Mouse (Mus musculus) kidney, postnatal 0 days (tissue): ENCODE results near the gene Atpif1. TPM values are rescaled to one million over a fixed set of nuclear protein-coding genes. Genes with fewer than 3 reads are reported as not detected.
"Not testable (repeated sequence)": the region's sequence is repeated elsewhere in the genome, so short reads cannot be mapped to it uniquely, and the experiment has no call there.

Source experiments
- ATAC-seq: fragments of 200-750 bp; cut with Nextera tagmentation; replicated peaks from 2 replicates; pipeline ENCODE4 v1.8.0; 2017; ENCODE audit warnings: low read depth, moderate number of reproducible peaks, moderate TSS enrichment, moderate library complexity; ENCODE audit not compliant: low FRiP score
- DNase-seq: peaks from one replicate; pipeline ENCODE4 v3.0.0-alpha.2; 2016; ENCODE audit warnings: low spot score
- H3K27ac ChIP-seq: fragments of 300-500 bp; sonication (generic); 2 replicates; pipeline ENCODE4 v1.5.1; 2014; ENCODE audit warnings: mild to moderate bottlenecking
- H3K27me3 ChIP-seq: fragments of 300-500 bp; sonication (generic); 2 replicates; pipeline ENCODE4 v1.6.1; 2014; ENCODE audit warnings: low read length, mixed read lengths; ENCODE audit not compliant: insufficient read depth
- H3K36me3 ChIP-seq: fragments of 300-500 bp; sonication (generic); 2 replicates; pipeline ENCODE4 v1.6.1; 2014; ENCODE audit warnings: low read length, mixed read lengths; ENCODE audit not compliant: insufficient read depth
- H3K4me1 ChIP-seq: fragments of 300-500 bp; sonication (generic); replicated peaks from 2 replicates; pipeline ENCODE4 v1.6.1; 2014; ENCODE audit warnings: antibody characterized with exemption, low read length, mixed read lengths; ENCODE audit not compliant: insufficient read depth
- H3K4me2 ChIP-seq: fragments of 300-500 bp; sonication (generic); 2 replicates; pipeline ENCODE4 v1.6.1; 2014; ENCODE audit warnings: mild to moderate bottlenecking, low read length, moderate library complexity, mixed read lengths
- H3K4me3 ChIP-seq: fragments of 300-500 bp; sonication (generic); replicated peaks from 2 replicates; pipeline ENCODE4 v1.5.1; 2014; ENCODE audit warnings: low read depth, low read length
- H3K9ac ChIP-seq: fragments of 300-500 bp; sonication (generic); 2 replicates; pipeline ENCODE4 v1.6.1; 2014; ENCODE audit warnings: low read depth, low read length
- H3K9me3 ChIP-seq: fragments of 300-500 bp; sonication (generic); replicated peaks from 2 replicates; pipeline ENCODE4 v1.6.1; 2016; ENCODE audit warnings: low read length, inconsistent platforms, mixed read lengths
- CTCF ChIP-seq: IDR thresholded peaks from 2 replicates; pipeline ENCODE4 v1.5.1; 2016; ENCODE audit warnings: antibody characterized with exemption, low read depth, mild to moderate bottlenecking, moderate library complexity
- WGBS: fragments of 180-500 bp; shearing (Covaris S2); extraction: QIAGEN DNeasy Blood & Tissue Kit; methylation state at CpG from one replicate; pipeline ENCODE4 v1.1.7; 2014; 5-methylcytosine and 5-hydroxymethylcytosine counted together
- polyA plus RNA-seq: library from polyadenylated mRNA; unstranded; fragments of >200 nt; fragmentation: Nextera tagmentation; extraction: Ambion mirVana; gene quantifications from 2 replicates; pipeline ENCODE4 v1.2.1, GENCODE M21; 2015

The Atpif1 gene
- polyA plus RNA-seq, 1 experiment from 2014 or later = 1,801 TPM

DNA sequence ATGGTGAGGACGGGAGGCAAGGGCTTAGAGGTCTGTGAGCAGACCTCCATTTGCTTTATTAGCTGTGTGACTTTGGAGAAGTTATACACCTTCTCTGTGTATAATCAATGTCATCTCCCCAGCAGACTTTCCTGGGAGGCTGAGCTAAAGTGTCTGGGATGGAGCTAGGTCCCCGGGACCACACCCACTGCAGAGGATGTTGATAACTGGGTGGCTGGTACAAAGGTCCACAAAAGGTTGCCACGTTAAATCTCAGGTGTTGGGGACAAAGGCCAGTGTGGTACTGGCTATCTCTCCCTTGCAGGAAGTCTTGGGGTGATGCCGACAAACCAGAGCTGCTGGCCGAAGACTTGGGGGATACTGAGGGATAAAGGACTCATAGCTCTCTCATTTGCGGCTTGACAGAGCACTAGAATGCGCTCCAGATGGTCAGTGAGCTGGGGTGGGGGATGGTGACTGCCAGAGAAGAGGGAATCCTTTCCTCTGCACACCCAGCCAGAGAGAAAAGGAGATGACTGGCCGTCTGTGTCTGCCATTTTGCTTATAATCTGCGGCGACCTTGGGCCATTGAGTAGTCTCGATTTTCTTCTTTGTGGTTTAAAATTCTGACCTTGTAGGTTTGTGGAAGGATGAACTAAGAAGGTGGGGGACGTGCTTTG is 31.8 kb upstream of the Atpif1 start:
- 72% methylated on average over 12 of the region's 12 CpGs for WGBS

GRCm38 (mm10) chr4:132563965-132564364 is 30.5 kb upstream of the Atpif1 start, which contains the start of gene Ptafr:
Gene Ptafr, plus strand, starts transcription at chr4:132564067.
- H3K36me3 ChIP-seq = no peaks in the 10 kb centered on the region
- no peak within 1 kb of the TSS for H3K27ac ChIP-seq
- no peaks in the 10 kb centered on the region for H3K9me3 ChIP-seq
- H3K4me3 ChIP-seq = no peak within 1 kb of the TSS
- DNase-seq (no peak), ATAC-seq (no peak)
- TF ChIP-seq CTCF = no peak
- no peaks in the 10 kb centered on the region for H3K4me1 ChIP-seq
- no peak within 1 kb of the TSS for H3K4me2 ChIP-seq
- WGBS = 26% methylated on average over 4 of the region's 4 CpGs
- H3K27me3 ChIP-seq = no peaks in the 10 kb centered on the region
- H3K9ac ChIP-seq = no peak within 1 kb of the TSS

More for the DNA sequence above, 31.8 kb upstream of the Atpif1 start:
- Histone ChIP-seq H3K4me2 (no peak overlapping the region), H3K27ac (no peak overlapping the region), H3K9ac (no peak overlapping the region), H3K4me1 (no peaks in the 10 kb centered on the region), H3K36me3 (no peaks in the 10 kb centered on the region), H3K9me3 (no peaks in the 10 kb centered on the region), H3K4me3 (no peak overlapping the region), H3K27me3 (no peaks in the 10 kb centered on the region)
- TF ChIP-seq CTCF = no peak
- ATAC-seq = no peak
- DNase-seq = no peak

- H3K4me3 ChIP-seq = no peak overlapping the region
- no peaks in the 10 kb centered on the region for H3K36me3 ChIP-seq
Measured at GRCm38 (mm10) chr4:132563261-132563660, 29.8 kb upstream of the Atpif1 start.

GRCm38 (mm10) chr4:132555550-132555949 is 22.1 kb upstream of the Atpif1 start:
- H3K9ac ChIP-seq, DNase-seq, H3K9me3 ChIP-seq, H3K27me3 ChIP-seq, H3K4me1 ChIP-seq, H3K4me2 ChIP-seq, ATAC-seq, H3K27ac ChIP-seq, H3K4me3 ChIP-seq: not testable (repeated sequence)
- 93% methylated on average over 7 of the region's 7 CpGs for WGBS
- peaks cover 29% of the 10 kb centered on the region for H3K36me3 ChIP-seq

More at GRCm38 (mm10) chr4:132563261-132563660, 29.8 kb upstream of the Atpif1 start:
- 72% methylated on average over 3 of the region's 3 CpGs for WGBS
- Histone ChIP-seq H3K27ac (no peak overlapping the region), H3K9me3 (no peaks in the 10 kb centered on the region), H3K9ac (no peak overlapping the region), H3K4me1 (no peaks in the 10 kb centered on the region), H3K27me3 (no peaks in the 10 kb centered on the region), H3K4me2 (no peak overlapping the region)
- no peak for TF ChIP-seq CTCF
- DNase-seq (no peak), ATAC-seq (no peak)

- WGBS = 79% methylated on average over 8 of the region's 8 CpGs
- H3K4me1 ChIP-seq = no peaks in the 10 kb centered on the region; the same call in 1 of the 2 replicates
- H3K9me3 ChIP-seq = no peaks in the 10 kb centered on the region
- H3K9ac ChIP-seq = no peak overlapping the region
- H3K36me3 ChIP-seq = peaks cover 36% of the 10 kb centered on the region
- H3K27me3 ChIP-seq = no peaks in the 10 kb centered on the region
- H3K4me3 ChIP-seq = no peak overlapping the region
- no peak for TF ChIP-seq CTCF
- peak; percentile 8 for DNase-seq
- H3K4me2 ChIP-seq = no peak overlapping the region
- ATAC-seq = no peak
- no peak overlapping the region for H3K27ac ChIP-seq
Measured at GRCm38 (mm10) chr4:132554653-132555052, 21.2 kb upstream of the Atpif1 start.

DNA sequence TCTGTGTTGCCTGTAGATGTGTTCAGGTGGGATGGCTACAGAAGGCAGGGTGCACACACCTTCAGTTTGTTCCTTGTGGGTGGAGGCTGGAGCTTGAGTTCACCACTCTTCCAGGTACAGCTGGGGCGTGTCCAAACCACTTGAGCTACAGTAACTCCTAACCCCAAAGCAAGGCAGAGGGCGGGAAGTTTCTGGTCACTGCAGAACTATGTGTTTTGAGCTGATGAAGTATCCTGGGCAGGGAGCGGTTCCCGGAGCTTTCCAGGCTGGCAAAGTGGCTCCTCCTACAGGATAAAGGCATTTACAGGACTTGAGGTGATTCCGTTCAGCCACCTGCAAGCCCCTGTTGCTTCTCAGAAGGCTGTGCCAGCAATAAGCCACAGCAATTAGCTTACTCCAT is 20.8 kb upstream of the Atpif1 start:
- ATAC-seq (no peak), DNase-seq (no peak)
- Histone ChIP-seq H3K4me3 (no peak overlapping the region), H3K36me3 (peaks cover 40% of the 10 kb centered on the region), H3K4me2 (no peak overlapping the region), H3K9me3 (no peaks in the 10 kb centered on the region), H3K27ac (no peak overlapping the region), H3K9ac (no peak overlapping the region), H3K4me1 (no peaks in the 10 kb centered on the region; the same call in 1 of the 2 replicates), H3K27me3 (no peaks in the 10 kb centered on the region)
- TF ChIP-seq CTCF = no peak; the same call in 1 of the 2 replicates
- 81% methylated on average over 5 of the region's 5 CpGs for WGBS

DNA sequence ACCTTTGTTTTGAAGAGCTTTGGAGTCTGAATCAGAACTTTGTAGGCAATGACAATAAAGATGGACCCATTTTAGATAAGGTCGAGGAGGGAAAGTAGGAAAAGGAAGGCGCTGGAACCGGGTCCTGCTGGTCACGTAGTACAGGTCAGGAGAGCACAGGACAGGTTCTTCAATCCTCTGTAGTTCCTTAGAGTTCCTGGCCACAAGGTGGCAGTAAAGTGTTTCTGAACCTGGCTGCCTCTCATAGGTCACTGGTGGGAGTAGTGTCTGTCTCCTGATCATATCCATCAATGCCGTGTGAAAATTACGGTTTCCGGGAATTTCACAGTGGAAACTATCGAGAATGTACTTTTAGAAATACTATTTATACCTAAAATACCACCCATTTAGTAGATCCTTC is 12.4 kb upstream of the Atpif1 start:
- 14% methylated on average over 8 of the region's 8 CpGs for WGBS
- H3K4me1 ChIP-seq = no peaks in the 10 kb centered on the region
- no peak overlapping the region for H3K27ac ChIP-seq
- H3K36me3 ChIP-seq = peaks cover 60% of the 10 kb centered on the region
- DNase-seq = peak; percentile 85
- no peak overlapping the region for H3K4me2 ChIP-seq
- TF ChIP-seq CTCF = peak; percentile 83
- no peak overlapping the region for H3K4me3 ChIP-seq
- no peaks in the 10 kb centered on the region for H3K27me3 ChIP-seq
- ATAC-seq = peak; percentile 63; the same call in 1 of the 2 replicates
- no peak overlapping the region for H3K9ac ChIP-seq
- no peaks in the 10 kb centered on the region for H3K9me3 ChIP-seq
